Mouse (Mus musculus) MEL (cell line): ENCODE data around the gene Gm45623. TPM values are rescaled to one million over a fixed set of nuclear protein-coding genes. Genes with fewer than 3 reads are reported as not detected.

Experiments used
- DNase-seq: peaks from one replicate; pipeline ENCODE4 v3.0.0; 2011; ENCODE audit warnings: low read depth, low spot score
- H3K27ac ChIP-seq: 2 replicates; pipeline ENCODE4 v1.5.1; 2012; ENCODE audit warnings: low read depth, mild to moderate bottlenecking, control low read depth, low read length, moderate library complexity; ENCODE audit not compliant: control insufficient read depth
- H3K27me3 ChIP-seq, 2 experiments: fragments of 150-350 bp in 1 of 2; sonication (generic) in 1 of 2; 2 replicates each; pipeline ENCODE4 v1.6.1; 2012; ENCODE audit warnings: low read length in 2 of 2, mild to moderate bottlenecking in 2 of 2, improper control_type of control experiment in 1 of 2, moderate library complexity in 1 of 2; ENCODE audit not compliant: insufficient read depth in 2 of 2, control insufficient read depth in 1 of 2
- H3K36me3 ChIP-seq, 2 experiments: 2 replicates each; pipeline ENCODE4 v1.6.1; 2012 to 2014; ENCODE audit warnings: low read length in 2 of 2, improper control_type of control experiment in 1 of 2, inconsistent platforms in 1 of 2, mild to moderate bottlenecking in 1 of 2; ENCODE audit not compliant: insufficient read depth in 2 of 2, control insufficient read depth in 1 of 2
- H3K4me1 ChIP-seq, 2 experiments: fragments of 150-350 bp in 1 of 2; sonication (generic) in 1 of 2; 2 replicates each; pipeline ENCODE4 v1.6.1; 2012; ENCODE audit warnings: low read length in 2 of 2, improper control_type of control experiment in 1 of 2, mild to moderate bottlenecking in 1 of 2; ENCODE audit not compliant: insufficient read depth in 2 of 2, control insufficient read depth in 1 of 2
- H3K4me3 ChIP-seq, 2 experiments: fragments of 150-350 bp in 1 of 2; sonication (generic) in 1 of 2; 2 replicates each; pipeline ENCODE4 v1.5.1; 2012; ENCODE audit warnings: low read depth in 2 of 2, low read length in 2 of 2, mild to moderate bottlenecking in 2 of 2, moderate library complexity in 2 of 2, control low read depth in 1 of 2, improper control_type of control experiment in 1 of 2; ENCODE audit not compliant: control insufficient read depth in 1 of 2, insufficient read depth in 1 of 2
- H3K79me2 ChIP-seq: 2 replicates; pipeline ENCODE4 v1.6.1; 2012; ENCODE audit warnings: mild to moderate bottlenecking, low read length, moderate library complexity; ENCODE audit not compliant: control insufficient read depth, poor library complexity, insufficient read depth
- H3K9ac ChIP-seq: 2 replicates; pipeline ENCODE4 v1.6.1; 2012; ENCODE audit warnings: low read depth, mild to moderate bottlenecking, control low read depth, low read length, moderate library complexity; ENCODE audit not compliant: control insufficient read depth, poor library complexity, severe bottlenecking
- H3K9me3 ChIP-seq: fragments of 150-350 bp; sonication (generic); replicated peaks from 2 replicates; pipeline ENCODE4 v1.6.1; 2012; ENCODE audit warnings: mild to moderate bottlenecking, low read length, improper control_type of control experiment, moderate library complexity; ENCODE audit not compliant: insufficient read depth
- BHLHE40 ChIP-seq: IDR thresholded peaks from 2 replicates; pipeline ENCODE4 v1.6.1; 2012; ENCODE audit warnings: low read depth, mild to moderate bottlenecking, inconsistent platforms, low read length, improper control_type of control experiment, borderline replicate concordance
- CHD1 ChIP-seq: IDR thresholded peaks from 2 replicates; pipeline ENCODE4 v1.6.1; 2012; ENCODE audit warnings: low read depth, mild to moderate bottlenecking, inconsistent platforms, low read length, improper control_type of control experiment
- CHD2 ChIP-seq: IDR thresholded peaks from 2 replicates; pipeline ENCODE4 v1.6.1; 2011; ENCODE audit warnings: low read length, improper control_type of control experiment
- CTCF ChIP-seq, 3 experiments: IDR thresholded peaks in 2 of 3; conservative IDR thresholded peaks in 1 of 3; 2 replicates each; pipeline ENCODE4 v1.5.1; 2011 to 2012; ENCODE audit warnings: low read length in 3 of 3, low read depth in 2 of 3, mild to moderate bottlenecking in 2 of 3, improper control_type of control experiment in 1 of 3, inconsistent platforms in 1 of 3, mixed read lengths in 1 of 3, moderate library complexity in 1 of 3; ENCODE audit not compliant: control insufficient read depth in 1 of 3, insufficient read depth in 1 of 3, poor library complexity in 1 of 3, severe bottlenecking in 1 of 3
- E2F4 ChIP-seq: IDR thresholded peaks from 2 replicates; pipeline ENCODE4 v1.6.1; 2011; ENCODE audit warnings: low read depth, low read length, improper control_type of control experiment, borderline replicate concordance
- ELF1 ChIP-seq: IDR thresholded peaks from 2 replicates; pipeline ENCODE4 v1.6.1; 2014; ENCODE audit warnings: low read depth, mild to moderate bottlenecking, inconsistent platforms, low read length, improper control_type of control experiment, moderate library complexity
- ETS1 ChIP-seq: IDR thresholded peaks from 2 replicates; pipeline ENCODE4 v1.6.1; 2012; ENCODE audit warnings: low read depth, mild to moderate bottlenecking, inconsistent platforms, low read length, improper control_type of control experiment, moderate library complexity
- GABPA ChIP-seq: IDR thresholded peaks from 2 replicates; pipeline ENCODE4 v1.6.1; 2012; ENCODE audit warnings: low read depth, mild to moderate bottlenecking, inconsistent platforms, low read length, improper control_type of control experiment, moderate library complexity
- MAFK ChIP-seq: IDR thresholded peaks from 2 replicates; pipeline ENCODE4 v1.6.1; 2011; ENCODE audit warnings: low read depth, mild to moderate bottlenecking, low read length, improper control_type of control experiment, borderline replicate concordance
- MAX ChIP-seq: IDR thresholded peaks from 2 replicates; pipeline ENCODE4 v1.6.1; 2011; ENCODE audit warnings: low read length, improper control_type of control experiment
- MAZ ChIP-seq: IDR thresholded peaks from 2 replicates; pipeline ENCODE4 v1.6.1; 2012; ENCODE audit warnings: low read depth, mild to moderate bottlenecking, inconsistent platforms, low read length, improper control_type of control experiment
- MEF2A ChIP-seq: IDR thresholded peaks from 2 replicates; pipeline ENCODE4 v1.6.1; 2014; ENCODE audit warnings: low read depth, mild to moderate bottlenecking, inconsistent platforms, low read length, improper control_type of control experiment; ENCODE audit not compliant: poor library complexity, insufficient replicate concordance, severe bottlenecking; ENCODE audit errors: extremely low read depth
- MYB ChIP-seq: IDR thresholded peaks from 2 replicates; pipeline ENCODE4 v1.6.1; 2011; ENCODE audit warnings: mild to moderate bottlenecking, low read depth, low read length, improper control_type of control experiment
- NELFE ChIP-seq: IDR thresholded peaks from 2 replicates; pipeline ENCODE4 v1.6.1; 2011; ENCODE audit warnings: low read depth, low read length, improper control_type of control experiment
- NRF1 ChIP-seq: IDR thresholded peaks from 2 replicates; pipeline ENCODE4 v1.6.1; 2014; ENCODE audit warnings: low read depth, mild to moderate bottlenecking, inconsistent platforms, low read length, improper control_type of control experiment, moderate library complexity; ENCODE audit not compliant: poor library complexity, insufficient read depth, severe bottlenecking
- POLR2AphosphoS2 ChIP-seq: IDR thresholded peaks from 2 replicates; pipeline ENCODE4 v1.6.1; 2011; ENCODE audit warnings: low read length, improper control_type of control experiment
- POLR2AphosphoS5 ChIP-seq: IDR thresholded peaks from 2 replicates; pipeline ENCODE4 v1.6.1; 2012; ENCODE audit warnings: low read depth, borderline replicate concordance, mild to moderate bottlenecking, inconsistent platforms, low read length, moderate library complexity, mixed read lengths
- RAD21 ChIP-seq: IDR thresholded peaks from 2 replicates; pipeline ENCODE4 v1.6.1; 2011; ENCODE audit warnings: mild to moderate bottlenecking, low read depth, low read length, improper control_type of control experiment
- RCOR1 ChIP-seq: IDR thresholded peaks from 2 replicates; pipeline ENCODE4 v1.6.1; 2012; ENCODE audit warnings: low read depth, mild to moderate bottlenecking, inconsistent platforms, low read length, improper control_type of control experiment
- SIN3A ChIP-seq: IDR thresholded peaks from 2 replicates; pipeline ENCODE4 v1.6.1; 2012; ENCODE audit warnings: low read length, improper control_type of control experiment, inconsistent platforms
- SMC3 ChIP-seq: IDR thresholded peaks from 2 replicates; pipeline ENCODE4 v1.6.1; 2011; ENCODE audit warnings: low read depth, low read length, improper control_type of control experiment
- TBP ChIP-seq: IDR thresholded peaks from 2 replicates; pipeline ENCODE4 v1.8.0; 2011; ENCODE audit warnings: low read depth, low read length, improper control_type of control experiment
- TCF12 ChIP-seq: IDR thresholded peaks from 2 replicates; pipeline ENCODE4 v1.6.1; 2014; ENCODE audit warnings: low read depth, mild to moderate bottlenecking, inconsistent platforms, low read length, improper control_type of control experiment, moderate library complexity
- USF1 ChIP-seq: IDR thresholded peaks from 2 replicates; pipeline ENCODE4 v1.6.1; 2014; ENCODE audit warnings: low read depth, mild to moderate bottlenecking, inconsistent platforms, low read length, improper control_type of control experiment, moderate library complexity
- USF2 ChIP-seq, 2 experiments: IDR thresholded peaks; 2 replicates each; pipeline ENCODE4 v1.6.1; 2011 to 2012; ENCODE audit warnings: improper control_type of control experiment in 2 of 2, low read length in 2 of 2, borderline replicate concordance in 1 of 2, inconsistent platforms in 1 of 2, low read depth in 1 of 2, mild to moderate bottlenecking in 1 of 2; ENCODE audit not compliant: insufficient read depth in 1 of 2
- ZKSCAN1 ChIP-seq: IDR thresholded peaks from 2 replicates; pipeline ENCODE4 v1.6.1; 2012; ENCODE audit warnings: low read depth, mild to moderate bottlenecking, inconsistent platforms, low read length, improper control_type of control experiment, moderate library complexity
- polyA plus RNA-seq, 2 experiments: library from polyadenylated mRNA; stranded (reverse) in 1 of 2; unstranded in 1 of 2; fragments of >175 nt in 1 of 2; fragments of >200 nt in 1 of 2; gene quantifications; 2 replicates each; pipeline versions ENCODE4 v1.2.1 to v1.2.4; 2012; ENCODE audit warnings: low replicate concordance in 2 of 2, low read depth in 1 of 2; ENCODE audit not compliant: insufficient read length in 2 of 2, insufficient read depth in 1 of 2, missing spikeins in 1 of 2
- total RNA-seq: library from RNA; depleted of rRNA; stranded (reverse); fragments of 300-350 nt; gene quantifications from 2 replicates; pipeline ENCODE4 v1.2.3, GENCODE M21; 2012

Gm45623 gene
- total and polyA plus RNA-seq, 3 experiments: not detected

GRCm38 (mm10) chr13:56758492-56758891, 4.9 kb upstream of the Gm45623 start:
- no peaks in the 10 kb centered on the region for H3K27me3 ChIP-seq
- H3K4me1 ChIP-seq: no peaks in the 10 kb centered on the region
- DNase-seq: peak; percentile 31
- TF ChIP-seq GABPA (no peak), BHLHE40 (no peak), TCF12 (no peak), SMC3 (peak; percentile 49), MYB (no peak), CHD1 (no peak), TBP (no peak), NRF1 (no peak), ELF1 (no peak), POLR2AphosphoS5 (no peak), CTCF (IDR thresholded peaks at IDR 0.05 in 2 of 3, conservative IDR thresholded peaks at IDR 0.05 in 1 of 3; ENCODE audit: control insufficient read depth in 1 of 3, insufficient read depth in 1 of 3, low read depth in 2 of 3, low read length in 3 of 3, poor library complexity in 1 of 3, severe bottlenecking in 1 of 3) (peak in 2 of 3 experiments; percentile 43 to 63; a peak in 4 of 6 replicates), CHD2 (no peak), USF2 (IDR thresholded peaks at IDR 0.05; ENCODE audit: borderline replicate concordance in 1 of 2, insufficient read depth in 1 of 2, low read depth in 1 of 2, low read length in 2 of 2) (no peak), RAD21 (peak; percentile 22), E2F4 (no peak), MAX (no peak), MEF2A (no peak), ETS1 (no peak), ZKSCAN1 (no peak), RCOR1 (no peak), USF1 (no peak), MAFK (no peak), POLR2AphosphoS2 (no peak), SIN3A (no peak), NELFE (no peak), MAZ (no peak)
- TF ChIP-seq, all 39 proteins: peak for 3
- Histone ChIP-seq H3K36me3 (no peaks in the 10 kb centered on the region), H3K9ac (no peak overlapping the region), H3K79me2 (no peaks in the 10 kb centered on the region), H3K9me3 (no peaks in the 10 kb centered on the region), H3K27ac (no peak overlapping the region), H3K4me3 (no peak overlapping the region)
